Mouse (Mus musculus) ES-Bruce4 (cell line): ENCODE results near the gene Cep128.

Source experiments
- CTCF ChIP-seq: IDR thresholded peaks from one replicate; pipeline ENCODE4 v1.8.1; 2011; ENCODE audit warnings: low read depth, low read length
- EP300 ChIP-seq: IDR thresholded peaks from 2 replicates; pipeline ENCODE4 v1.6.1; 2011; ENCODE audit warnings: low read depth, low read length; ENCODE audit not compliant: insufficient read depth

- TF ChIP-seq CTCF, result no peak
- no peak for TF ChIP-seq EP300
Measured at GRCm38 (mm10) chr12:91012184-91012583, 372.0 kb downstream of the Cep128 start.
